Mouse (Mus musculus) cerebellum, adult 9-10 months (tissue): ENCODE results near the gene N4bp2l2.
"Not testable (repeated sequence)": the region's sequence is repeated elsewhere in the genome, so short reads cannot be mapped to it uniquely, and the experiment has no call there.

Experiments used
- DNase-seq: peaks from one replicate; pipeline ENCODE4 v3.0.0; 2022

Gene N4bp2l2

GRCm38 (mm10) chr5:150666133-150666739 is at the start of gene N4bp2l2:
N4bp2l2 (minus strand) TSS chr5:150666183.
- peak; percentile 36 for DNase-seq

GRCm38 (mm10) chr5:150713431-150713830 is 47.4 kb upstream of the N4bp2l2 start:
- DNase-seq = no peak

GRCm38 (mm10) chr5:150711503-150711902 is 45.5 kb upstream of the N4bp2l2 start:
- no peak for DNase-seq

GRCm38 (mm10) chr5:150707181-150707580 is 41.2 kb upstream of the N4bp2l2 start:
- DNase-seq = not testable (repeated sequence)

- not testable (repeated sequence) for DNase-seq
These were observed 40.7 kb upstream of the N4bp2l2 start for GRCm38 (mm10) chr5:150706651-150707050.

- peak; percentile 82 for DNase-seq
These were observed 36.7 kb upstream of the N4bp2l2 start for GRCm38 (mm10) chr5:150702714-150703113.

- no peak for DNase-seq
These were observed 27.3 kb upstream of the N4bp2l2 start for GRCm38 (mm10) chr5:150693277-150693676.

GRCm38 (mm10) chr5:150690685-150691084 is 24.7 kb upstream of the N4bp2l2 start:
- DNase-seq = no peak

GRCm38 (mm10) chr5:150682862-150683261 is 16.9 kb upstream of the N4bp2l2 start:
- not testable (repeated sequence) for DNase-seq

GRCm38 (mm10) chr5:150674866-150675265 is 8.9 kb upstream of the N4bp2l2 start:
- DNase-seq = peak; percentile 49

GRCm38 (mm10) chr5:150673880-150674621 is 8.1 kb upstream of the N4bp2l2 start:
- peak; percentile 33 for DNase-seq

GRCm38 (mm10) chr5:150673153-150673835 is 7.3 kb upstream of the N4bp2l2 start, which contains the start of gene Pds5b:
Pds5b (plus strand) TSS chr5:150673739.
- DNase-seq = peak; percentile 94

GRCm38 (mm10) chr5:150672343-150672742 is 6.4 kb upstream of the N4bp2l2 start:
- DNase-seq = peak; percentile 44

GRCm38 (mm10) chr5:150668731-150669130 is 2.7 kb upstream of the N4bp2l2 start:
- DNase-seq = no peak

- peak; percentile 99 for DNase-seq
These were observed 640 bp downstream of the N4bp2l2 start for GRCm38 (mm10) chr5:150665132-150665954.

GRCm38 (mm10) chr5:150664794-150665131 is 1.2 kb downstream of the N4bp2l2 start:
- DNase-seq = no peak

GRCm38 (mm10) chr5:150663926-150664325 is 2.1 kb downstream of the N4bp2l2 start:
- DNase-seq = peak; percentile 37

- DNase-seq = not testable (repeated sequence)
These were observed 5.7 kb downstream of the N4bp2l2 start for GRCm38 (mm10) chr5:150660296-150660695.

- not testable (repeated sequence) for DNase-seq
These were observed 6.6 kb downstream of the N4bp2l2 start for GRCm38 (mm10) chr5:150659425-150659824.

GRCm38 (mm10) chr5:150654548-150654947 is 11.4 kb downstream of the N4bp2l2 start:
- no peak for DNase-seq

GRCm38 (mm10) chr5:150652578-150652977 is 13.4 kb downstream of the N4bp2l2 start:
- DNase-seq = no peak

GRCm38 (mm10) chr5:150644926-150645325 is 21.1 kb downstream of the N4bp2l2 start:
- DNase-seq = no peak

GRCm38 (mm10) chr5:150643390-150643789 is 22.6 kb downstream of the N4bp2l2 start:
- not testable (repeated sequence) for DNase-seq
